Mouse (Mus musculus): ENCODE results near the gene Ccdc190.

DNA sequence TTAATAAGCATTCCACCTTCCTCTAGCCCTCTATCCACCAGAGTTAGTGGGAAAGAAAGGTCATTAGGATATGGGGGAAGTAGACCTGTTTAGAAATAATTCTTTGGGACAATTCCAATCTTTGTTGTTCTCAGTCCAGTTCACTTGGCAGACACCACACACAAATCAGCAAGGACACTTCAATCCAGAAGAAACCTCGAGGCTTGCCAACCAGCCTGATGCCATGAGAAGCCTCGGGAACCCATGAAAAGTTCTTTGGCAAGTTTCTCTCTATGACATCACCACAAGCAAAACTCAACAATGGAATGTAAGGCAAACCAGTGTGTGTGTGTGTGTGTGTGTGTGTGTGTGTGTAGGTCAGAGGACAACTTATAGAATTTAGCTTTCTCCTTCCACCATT, 3.9 kb upstream of the Ccdc190 start:
- TF ChIP-seq CTCF (conservative IDR thresholded peaks at IDR 0.05; ENCODE audit: insufficient read depth, insufficient read length, low read depth, low read length), result no peak
- TF ChIP-seq POLR2A (IDR thresholded peaks at IDR 0.05; ENCODE audit: low read depth, low read length), result no peak
